In genomic region chr14:17641770-17642169, GRCm38 (mm10) we compare ENCODE assay signal across 18 mouse cellular contexts. TPM values are rescaled to one million over a fixed set of nuclear protein-coding genes. Genes with fewer than 3 reads are reported as not detected.
DNase-seq lines count a peak whose midpoint lies in the region; ATAC-seq and TF ChIP-seq lines count a peak whose summit lies in the region.
"Had no signal": no experiment of that assay in that cellular context is flagged by ENCODE, and none has a peak within 500 bp of the region (broad histone marks: within the 10 kb centered on the region; RNA-seq: fewer than 3 reads in every experiment).

No protein-coding gene starts in this region.

- no peak for DNase-seq in frontal cortex, postnatal 10 days (ENCODE audit: low spot score in 2 of 2)
- peak; percentile 19 to 25 for DNase-seq in left cerebral cortex, postnatal 14 days (ENCODE audit: low spot score in 2 of 2)
- no peak for DNase-seq in left cerebral cortex, adult 2 months (ENCODE audit: extremely low spot score in 1 of 2, low spot score in 2 of 2)
- no peak for DNase-seq in lung, postnatal 14 days
- DNase-seq in adipocyte (ENCODE audit: low spot score) = no peak
- DNase-seq: adrenal gland, postnatal 10 days; cerebellum, adult 18-20 months; cerebellum, adult 9-11 months; cerebellum, postnatal 36 days; gastrocnemius, postnatal 10 days; heart, postnatal 36 days; kidney, adult 8-10 months had no signal

- H3K27me3 ChIP-seq in forebrain, embryonic 16.5 days (replicated peaks; ENCODE audit: control insufficient read depth, insufficient read depth, low read length) = no peaks in the 10 kb centered on the region
- H3K27me3 ChIP-seq: embryonic facial prominence, embryonic 13.5 days; heart, embryonic 12.5 days; hindbrain, embryonic 15.5 days had no signal

- intact Hi-C loops in left cerebral cortex, postnatal 14 days (cut with DNase I) = no loop called here
- intact Hi-C loops in left cerebral cortex, adult 2 months (cut with DNase I) = no loop called here

- 64% methylated on average over 3 of the region's 3 CpGs for WGBS in forebrain, embryonic 16.5 days

- H3K4me2 ChIP-seq in forebrain, embryonic 16.5 days (ENCODE audit: low read length) = no peak overlapping the region
- H3K4me2 ChIP-seq: embryonic facial prominence, embryonic 13.5 days; heart, embryonic 12.5 days; hindbrain, embryonic 15.5 days had no signal

- H3K27ac ChIP-seq in left cerebral cortex, adult 2 months = no peak overlapping the region
- H3K27ac ChIP-seq in forebrain, embryonic 16.5 days (ENCODE audit: low read length) = no peak overlapping the region
- H3K27ac ChIP-seq: embryonic facial prominence, embryonic 13.5 days; hindbrain, embryonic 15.5 days had no signal

- no peak overlapping the region for H3K4me3 ChIP-seq in left cerebral cortex, adult 2 months
- no peak overlapping the region for H3K4me3 ChIP-seq in forebrain, embryonic 16.5 days (replicated peaks; ENCODE audit: low read length)
- H3K4me3 ChIP-seq: embryonic facial prominence, embryonic 13.5 days; heart, embryonic 12.5 days; hindbrain, embryonic 15.5 days had no signal

- no peaks in the 10 kb centered on the region for H3K36me3 ChIP-seq in forebrain, embryonic 16.5 days (ENCODE audit: control insufficient read depth, insufficient read depth)
- H3K36me3 ChIP-seq: embryonic facial prominence, embryonic 13.5 days; heart, embryonic 12.5 days; hindbrain, embryonic 15.5 days had no signal

- no peaks in the 10 kb centered on the region for H3K9me3 ChIP-seq in forebrain, embryonic 16.5 days (ENCODE audit: control insufficient read depth, low read length)
- H3K9me3 ChIP-seq: heart, embryonic 12.5 days; hindbrain, embryonic 15.5 days had no signal

- ATAC-seq in frontal cortex, adult (ENCODE audit: low TSS enrichment) = peak; percentile 57
- ATAC-seq in forebrain, embryonic 16.5 days = peak; percentile 73
- ATAC-seq: intestine, postnatal 0 days had no signal

- no peaks in the 10 kb centered on the region for H3K4me1 ChIP-seq in forebrain, embryonic 16.5 days (replicated peaks; ENCODE audit: control insufficient read depth, insufficient read depth, low read length)
- H3K4me1 ChIP-seq: embryonic facial prominence, embryonic 13.5 days; heart, embryonic 12.5 days; hindbrain, embryonic 15.5 days had no signal

- no peak overlapping the region for H3K9ac ChIP-seq in forebrain, embryonic 16.5 days (replicated peaks; ENCODE audit: low read depth, low read length)
- H3K9ac ChIP-seq: embryonic facial prominence, embryonic 13.5 days; heart, embryonic 12.5 days; hindbrain, embryonic 15.5 days had no signal

- TF ChIP-seq CTCF in left cerebral cortex, adult 2 months (IDR thresholded peaks at IDR 0.05) = no peak

RNA-seq across cellular contexts. Expression of gene Thrb, which starts 18.3 kb away (rescaled TPM):
- total RNA-seq in left cerebral cortex, postnatal 14 days (2021) = 10 to 100 TPM; 60.1 to 75.9 TPM
- total RNA-seq in left cerebral cortex, adult 2 months (2021) = 10 to 100 TPM; 97.1 to 98.6 TPM
- polyA plus RNA-seq in forebrain, embryonic 16.5 days (2015; fragmentation: Nextera tagmentation; extraction: Ambion mirVana) = 1.6 and 1.8 TPM in 2 replicates

Comparison
In these comparisons a context has a peak if more than half of its experiments do, and no peak if none do; other contexts are left out.
1. DNase-seq: peak in left cerebral cortex, postnatal 14 days (2 of 2); none in frontal cortex, postnatal 10 days (0 of 2), left cerebral cortex, adult 2 months (0 of 2), lung, postnatal 14 days (single experiment) and adipocyte (single experiment).